Mouse (Mus musculus) liver, embryonic 12.5 days (tissue): Measurements from ENCODE around the gene Uqcc1. TPM values are rescaled to one million over a fixed set of nuclear protein-coding genes. Genes with fewer than 3 reads are reported as not detected.
A peak's percentile ranks its signal among the peaks of the same experiment; 100 is the strongest.

ENCODE experiments used
- ATAC-seq: fragments of 200-750 bp; cut with Nextera tagmentation; 2 replicates; pipeline ENCODE4 v1.8.0; 2017; ENCODE audit warnings: moderate number of reproducible peaks, mild to moderate bottlenecking, moderate library complexity
- H3K27ac ChIP-seq: fragments of 300-500 bp; sonication (generic); 2 replicates; pipeline ENCODE4 v1.5.1; 2016; ENCODE audit warnings: mild to moderate bottlenecking
- H3K27me3 ChIP-seq: fragments of 300-500 bp; sonication (generic); replicated peaks from 2 replicates; pipeline ENCODE4 v1.6.1; 2016; ENCODE audit warnings: mild to moderate bottlenecking, moderate library complexity
- H3K36me3 ChIP-seq: fragments of 300-500 bp; sonication (generic); 2 replicates; pipeline ENCODE4 v1.6.1; 2016; ENCODE audit warnings: mild to moderate bottlenecking, moderate library complexity
- H3K4me1 ChIP-seq: fragments of 300-500 bp; sonication (generic); 2 replicates; pipeline ENCODE4 v1.6.1; 2016
- H3K4me2 ChIP-seq: fragments of 300-500 bp; sonication (generic); 2 replicates; pipeline ENCODE4 v1.6.1; 2016; ENCODE audit warnings: mild to moderate bottlenecking, moderate library complexity
- H3K4me3 ChIP-seq: fragments of 300-500 bp; sonication (generic); 2 replicates; pipeline ENCODE4 v1.5.1; 2016; ENCODE audit warnings: mild to moderate bottlenecking, moderate library complexity
- H3K9ac ChIP-seq: fragments of 300-500 bp; sonication (generic); 2 replicates; pipeline ENCODE4 v1.6.1; 2016; ENCODE audit warnings: mild to moderate bottlenecking, moderate library complexity
- H3K9me3 ChIP-seq: fragments of 300-500 bp; sonication (generic); replicated peaks from 2 replicates; pipeline ENCODE4 v1.6.1; 2016; ENCODE audit warnings: mild to moderate bottlenecking, moderate library complexity
- WGBS: fragments of 180-500 bp; shearing (Covaris S2); methylation state at CpG from one replicate; pipeline ENCODE4 v1.1.7; 2016; ENCODE audit not compliant: insufficient replicate concordance; 5-methylcytosine and 5-hydroxymethylcytosine counted together
- polyA plus RNA-seq: library from polyadenylated mRNA; unstranded; fragments of >200 nt; fragmentation: Nextera tagmentation; extraction: Ambion mirVana; gene quantifications from 2 replicates; pipeline ENCODE4 v1.2.1, GENCODE M21; 2016

Uqcc1 gene
- polyA plus RNA-seq, 1 experiment from 2014 or later = 56.6 TPM

- no peak for ATAC-seq
These were observed 56.5 kb downstream of the Uqcc1 start for GRCm38 (mm10) chr2:155873636-155874035.

DNA sequence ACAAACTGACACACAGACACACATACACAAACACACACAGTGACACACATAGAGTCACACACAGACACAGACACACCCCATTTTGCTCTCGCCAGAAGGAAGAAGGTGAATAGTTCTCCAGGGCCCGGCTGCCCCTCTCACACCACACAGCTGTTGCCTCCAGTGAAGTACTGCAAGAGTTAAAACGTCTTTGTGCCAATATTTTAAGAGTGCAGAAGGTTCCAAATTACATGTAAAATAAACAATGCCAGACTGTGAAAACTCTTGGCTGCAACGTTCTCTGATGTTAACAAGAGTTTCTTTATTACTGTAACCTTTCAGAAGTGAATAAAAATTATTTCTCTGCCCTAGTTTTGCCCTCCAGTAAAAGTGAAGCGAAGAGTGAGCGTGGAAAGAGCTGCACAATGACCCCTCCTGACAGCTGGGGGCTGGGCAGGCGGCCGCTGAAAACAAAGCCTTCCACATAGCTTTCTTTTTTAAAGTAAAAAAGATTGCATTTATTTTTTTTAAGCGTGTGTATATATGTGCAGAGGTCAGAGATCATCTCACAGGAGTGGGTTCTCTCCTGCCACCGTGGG is 57.1 kb downstream of the Uqcc1 start:
- no peak overlapping the region for H3K27ac ChIP-seq
- 74% methylated on average over 10 of the region's 10 CpGs for WGBS

More at GRCm38 (mm10) chr2:155873636-155874035, 56.5 kb downstream of the Uqcc1 start:
- Histone ChIP-seq H3K9ac (no peak overlapping the region), H3K27me3 (no peaks in the 10 kb centered on the region), H3K27ac (no peak overlapping the region), H3K4me2 (no peak overlapping the region), H3K4me3 (no peak overlapping the region), H3K36me3 (peaks cover 51% of the 10 kb centered on the region), H3K4me1 (no peaks in the 10 kb centered on the region), H3K9me3 (no peaks in the 10 kb centered on the region)
- 78% methylated on average over 6 of the region's 6 CpGs for WGBS

DNA sequence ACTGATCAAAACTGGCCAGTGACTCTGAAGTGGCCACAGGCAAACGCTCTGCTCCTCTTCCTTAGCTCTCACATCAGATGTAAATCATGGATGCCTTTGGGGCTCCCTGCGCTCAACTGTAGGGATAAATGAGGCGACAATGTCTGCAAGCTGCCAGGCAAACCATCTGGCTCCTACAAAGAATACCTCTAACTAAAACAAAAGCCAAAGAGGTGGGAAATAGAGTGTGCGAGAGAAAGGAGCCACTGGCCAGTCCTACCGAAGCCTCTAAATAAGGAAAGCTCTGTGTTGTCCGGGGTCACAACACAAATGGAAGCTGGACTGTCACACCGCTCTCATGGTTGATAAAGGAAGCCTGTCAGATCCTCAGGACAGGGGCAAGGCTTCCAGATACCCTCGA is 57.6 kb downstream of the Uqcc1 start:
- Histone ChIP-seq H3K4me1 (no peaks in the 10 kb centered on the region), H3K27me3 (no peaks in the 10 kb centered on the region), H3K9ac (no peak overlapping the region), H3K36me3 (peaks cover 52% of the 10 kb centered on the region), H3K4me3 (no peak overlapping the region), H3K27ac (no peak overlapping the region), H3K4me2 (no peak overlapping the region), H3K9me3 (no peaks in the 10 kb centered on the region)
- ATAC-seq = no peak
- 77% methylated on average over 8 of the region's 8 CpGs for WGBS

More for the DNA sequence above, 57.1 kb downstream of the Uqcc1 start:
- Histone ChIP-seq H3K36me3 (peaks cover 52% of the 10 kb centered on the region), H3K27me3 (no peaks in the 10 kb centered on the region), H3K9ac (no peak overlapping the region), H3K4me3 (no peak overlapping the region), H3K4me1 (no peaks in the 10 kb centered on the region), H3K9me3 (no peaks in the 10 kb centered on the region), H3K4me2 (no peak overlapping the region)
- no peak for ATAC-seq

- Histone ChIP-seq H3K4me1 (no peaks in the 10 kb centered on the region), H3K4me2 (no peak overlapping the region), H3K27me3 (no peaks in the 10 kb centered on the region), H3K36me3 (peaks cover 29% of the 10 kb centered on the region), H3K27ac (no peak overlapping the region), H3K9ac (no peak overlapping the region), H3K9me3 (no peaks in the 10 kb centered on the region), H3K4me3 (no peak overlapping the region)
- no peak for ATAC-seq
- 73% methylated on average over 5 of the region's 5 CpGs for WGBS
These were observed 60.3 kb downstream of the Uqcc1 start for GRCm38 (mm10) chr2:155869772-155870171.

DNA sequence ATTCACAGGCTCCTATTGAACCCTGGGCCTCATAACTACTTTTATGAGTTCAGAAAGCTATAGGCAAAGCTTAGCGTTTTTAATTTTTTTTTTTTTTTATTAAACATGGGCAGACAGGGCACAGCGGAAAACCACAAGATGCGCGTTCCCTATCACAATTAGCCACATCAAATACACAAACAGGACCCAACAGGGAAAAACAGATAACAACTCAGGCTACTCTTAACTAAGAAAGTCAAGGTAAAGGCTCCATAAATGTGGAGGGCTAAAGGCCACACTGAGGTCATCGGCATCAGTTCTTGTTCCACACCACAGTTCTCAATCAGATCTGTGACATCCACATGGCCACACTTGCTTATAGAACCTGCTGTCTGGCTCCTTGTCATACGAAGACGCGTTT is 61.8 kb downstream of the Uqcc1 start:
- H3K27me3 ChIP-seq = no peaks in the 10 kb centered on the region
- no peak for ATAC-seq
- no peak overlapping the region for H3K9ac ChIP-seq
- no peak overlapping the region for H3K27ac ChIP-seq
- no peak overlapping the region for H3K4me3 ChIP-seq
- no peak overlapping the region for H3K4me2 ChIP-seq
- no peaks in the 10 kb centered on the region for H3K9me3 ChIP-seq
- H3K4me1 ChIP-seq = no peaks in the 10 kb centered on the region
- H3K36me3 ChIP-seq = peaks cover 26% of the 10 kb centered on the region
- 80% methylated on average over 8 of the region's 8 CpGs for WGBS

DNA sequence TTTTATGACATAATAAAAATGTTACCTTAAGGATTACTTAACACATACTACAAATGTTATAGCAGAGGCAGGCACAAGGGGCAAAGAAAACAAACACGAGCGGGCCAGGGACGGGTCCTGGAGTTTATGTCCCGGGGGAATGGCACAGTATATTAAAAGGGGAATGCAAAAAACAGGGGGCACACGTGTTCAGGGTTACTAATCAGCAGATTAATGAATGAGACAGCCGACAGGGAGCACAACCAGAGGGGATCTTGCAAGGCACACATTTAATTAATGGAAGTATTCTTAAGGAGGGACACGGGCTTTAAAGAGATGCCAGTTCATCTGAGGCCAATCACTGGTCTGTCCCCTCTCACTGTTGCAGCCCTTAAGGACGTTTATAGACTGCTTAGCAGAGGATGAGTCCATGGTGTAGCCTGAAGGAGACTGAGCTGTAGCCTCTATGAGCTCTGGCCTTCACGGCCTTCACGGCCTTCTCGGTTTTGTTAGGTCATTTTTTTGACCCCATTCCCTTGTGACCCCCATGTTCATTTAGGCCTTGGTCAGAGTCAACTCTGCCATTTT is 66.7 kb downstream of the Uqcc1 start:
- no peaks in the 10 kb centered on the region for H3K9me3 ChIP-seq
- no peak overlapping the region for H3K4me2 ChIP-seq
- ATAC-seq = no peak
- no peak overlapping the region for H3K4me3 ChIP-seq
- peaks cover 2% of the 10 kb centered on the region; the same call in 1 of the 2 replicates for H3K4me1 ChIP-seq
- no peak overlapping the region for H3K9ac ChIP-seq
- H3K36me3 ChIP-seq = peaks cover 25% of the 10 kb centered on the region
- H3K27me3 ChIP-seq = no peaks in the 10 kb centered on the region
- 82% methylated on average over 11 of the region's 11 CpGs for WGBS
- no peak overlapping the region for H3K27ac ChIP-seq

DNA sequence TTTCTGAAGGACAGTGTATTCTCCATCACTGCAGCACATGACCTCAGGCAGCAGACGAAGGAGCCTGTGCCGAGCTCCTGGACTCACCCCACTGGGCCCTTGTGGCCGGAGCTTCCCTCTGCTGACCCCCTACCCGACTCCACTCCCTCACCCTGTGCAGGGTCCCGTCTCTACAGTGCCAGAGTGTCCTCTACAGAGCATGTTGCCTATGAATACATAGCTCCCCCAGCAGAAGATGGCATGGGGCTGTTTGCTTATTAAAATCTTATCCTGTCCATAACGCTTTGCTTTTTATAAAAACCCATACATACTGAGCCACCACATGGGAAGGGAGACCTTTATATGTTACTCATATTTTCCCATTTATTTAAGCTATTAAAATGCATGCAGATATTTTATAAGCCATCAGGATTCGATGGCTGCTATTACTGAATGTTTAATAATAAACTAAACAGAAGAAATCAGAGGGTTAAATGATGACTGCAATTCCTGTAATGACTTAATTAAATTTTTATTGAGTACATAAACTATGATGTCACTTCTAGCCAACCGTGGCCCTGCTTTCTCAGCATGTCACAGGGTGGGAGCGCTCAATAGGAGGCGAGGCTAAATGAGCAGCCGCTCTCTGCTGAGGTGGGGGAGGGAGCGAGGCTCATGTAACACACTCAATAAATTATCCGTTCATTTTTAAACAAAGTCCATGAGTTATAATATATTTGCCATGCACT is 67.4 kb downstream of the Uqcc1 start:
- H3K9ac ChIP-seq = no peak overlapping the region
- no peak overlapping the region for H3K27ac ChIP-seq
- no peak for ATAC-seq
- peaks cover 2% of the 10 kb centered on the region; the same call in 1 of the 2 replicates for H3K4me1 ChIP-seq
- no peaks in the 10 kb centered on the region for H3K27me3 ChIP-seq
- H3K4me3 ChIP-seq = no peak overlapping the region
- 83% methylated on average over 13 of the region's 13 CpGs for WGBS
- no peaks in the 10 kb centered on the region for H3K9me3 ChIP-seq
- no peak overlapping the region for H3K4me2 ChIP-seq
- peaks cover 28% of the 10 kb centered on the region for H3K36me3 ChIP-seq

GRCm38 (mm10) chr2:155861581-155861980 is 68.5 kb downstream of the Uqcc1 start:
- Histone ChIP-seq H3K27me3 (no peaks in the 10 kb centered on the region), H3K9me3 (no peaks in the 10 kb centered on the region), H3K27ac (no peak overlapping the region), H3K36me3 (peaks cover 33% of the 10 kb centered on the region), H3K4me2 (no peak overlapping the region), H3K9ac (no peak overlapping the region), H3K4me1 (peaks cover 2% of the 10 kb centered on the region; the same call in 1 of the 2 replicates), H3K4me3 (no peak overlapping the region)
- 72% methylated on average over 6 of the region's 6 CpGs for WGBS
- no peak for ATAC-seq

- H3K9me3 ChIP-seq = no peaks in the 10 kb centered on the region
- ATAC-seq = no peak
- peaks cover 2% of the 10 kb centered on the region; the same call in 1 of the 2 replicates for H3K4me1 ChIP-seq
- WGBS = 71% methylated on average over 7 of the region's 7 CpGs
- H3K36me3 ChIP-seq = peaks cover 46% of the 10 kb centered on the region
- no peak overlapping the region for H3K4me2 ChIP-seq
- no peak overlapping the region for H3K27ac ChIP-seq
- H3K9ac ChIP-seq = no peak overlapping the region
- no peak overlapping the region for H3K4me3 ChIP-seq
- H3K27me3 ChIP-seq = no peaks in the 10 kb centered on the region
These were observed 70.0 kb downstream of the Uqcc1 start for GRCm38 (mm10) chr2:155860102-155860501.

DNA sequence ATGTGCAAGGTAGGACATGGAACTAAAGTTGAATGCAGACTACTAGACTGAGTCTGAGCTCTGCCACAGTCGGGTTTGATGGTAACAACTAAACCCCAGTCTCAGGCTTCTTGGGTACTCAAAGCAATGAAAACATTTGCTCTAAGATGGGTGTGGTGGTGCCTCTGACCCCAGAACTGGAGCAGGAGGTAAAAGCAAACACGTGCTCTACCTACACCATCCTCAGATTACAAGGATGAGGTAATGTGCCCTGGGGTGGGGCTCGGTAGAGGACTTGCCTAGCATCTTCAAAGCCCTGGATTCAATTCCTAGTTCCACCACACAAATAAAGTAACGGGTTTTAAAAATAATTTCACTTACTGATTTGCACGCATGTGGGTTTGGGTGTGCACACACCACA is 77.6 kb downstream of the Uqcc1 start:
- no peak for ATAC-seq
- Histone ChIP-seq H3K4me1 (peaks cover 11% of the 10 kb centered on the region), H3K4me2 (no peak overlapping the region), H3K4me3 (no peak overlapping the region), H3K9ac (no peak overlapping the region), H3K27me3 (no peaks in the 10 kb centered on the region), H3K9me3 (no peaks in the 10 kb centered on the region), H3K36me3 (peaks cover 92% of the 10 kb centered on the region), H3K27ac (no peak overlapping the region)
- 74% methylated on average over 5 of the region's 5 CpGs for WGBS

- H3K9me3 ChIP-seq = no peaks in the 10 kb centered on the region
- H3K27me3 ChIP-seq = no peaks in the 10 kb centered on the region
- ATAC-seq = no peak
- H3K4me2 ChIP-seq = no peak overlapping the region
- H3K9ac ChIP-seq = no peak overlapping the region
- H3K4me3 ChIP-seq = no peak overlapping the region
- peaks cover 11% of the 10 kb centered on the region for H3K4me1 ChIP-seq
- H3K27ac ChIP-seq = no peak overlapping the region
- peaks cover 92% of the 10 kb centered on the region for H3K36me3 ChIP-seq
- WGBS = 79% methylated on average over 7 of the region's 7 CpGs
These were observed 80.0 kb downstream of the Uqcc1 start for GRCm38 (mm10) chr2:155850120-155850519.

DNA sequence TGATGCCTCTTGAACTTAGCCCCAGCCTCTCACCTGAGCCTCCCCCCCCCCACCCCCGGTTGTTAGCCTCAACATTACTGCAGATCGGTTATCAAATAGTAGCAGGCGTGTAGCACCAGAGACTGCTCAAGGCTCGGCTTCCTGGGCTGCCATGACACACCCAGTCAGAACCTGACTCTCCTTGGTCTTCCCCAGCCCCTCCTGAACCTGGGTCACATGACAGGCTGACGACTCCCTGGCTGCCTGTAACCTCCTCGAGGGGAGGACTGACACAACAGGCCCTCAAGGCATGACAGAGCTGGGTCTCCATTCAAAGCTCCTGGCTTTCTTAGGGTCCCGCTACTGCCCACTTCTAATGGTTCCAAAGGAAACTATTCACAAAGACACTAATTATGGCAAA is 80.6 kb downstream of the Uqcc1 start:
- H3K27ac ChIP-seq = peak overlapping the region; percentile 42
- ATAC-seq = peak; percentile 68

More for the DNA sequence above, 80.6 kb downstream of the Uqcc1 start:
- Histone ChIP-seq H3K4me1 (peaks cover 11% of the 10 kb centered on the region), H3K9ac (0 out of 2 replicates have a peak overlapping the region, but pooled peaks have one; percentile 4), H3K4me2 (no peak overlapping the region), H3K27me3 (no peaks in the 10 kb centered on the region), H3K9me3 (no peaks in the 10 kb centered on the region), H3K4me3 (no peak overlapping the region), H3K36me3 (peaks cover 92% of the 10 kb centered on the region)
- 36% methylated on average over 7 of the region's 7 CpGs for WGBS
